Mouse (Mus musculus) liver, postnatal 0 days (tissue): ENCODE measurements at regions not wholly inside any gene's neighbourhood (a gene's known extent, or its start where the extent isn't known, plus 50 kb on each side); places are given as distances from the start of the nearest gene placed in this dataset.

ENCODE experiments used
- CTCF ChIP-seq: sonication (generic); IDR thresholded peaks from 2 replicates; pipeline ENCODE4 v1.5.1; 2016; ENCODE audit warnings: antibody characterized with exemption, low read depth
- EP300 ChIP-seq: IDR thresholded peaks from 2 replicates; pipeline ENCODE4 v1.6.1; 2016; ENCODE audit warnings: antibody characterized with exemption, low read depth, mild to moderate bottlenecking

DNA sequence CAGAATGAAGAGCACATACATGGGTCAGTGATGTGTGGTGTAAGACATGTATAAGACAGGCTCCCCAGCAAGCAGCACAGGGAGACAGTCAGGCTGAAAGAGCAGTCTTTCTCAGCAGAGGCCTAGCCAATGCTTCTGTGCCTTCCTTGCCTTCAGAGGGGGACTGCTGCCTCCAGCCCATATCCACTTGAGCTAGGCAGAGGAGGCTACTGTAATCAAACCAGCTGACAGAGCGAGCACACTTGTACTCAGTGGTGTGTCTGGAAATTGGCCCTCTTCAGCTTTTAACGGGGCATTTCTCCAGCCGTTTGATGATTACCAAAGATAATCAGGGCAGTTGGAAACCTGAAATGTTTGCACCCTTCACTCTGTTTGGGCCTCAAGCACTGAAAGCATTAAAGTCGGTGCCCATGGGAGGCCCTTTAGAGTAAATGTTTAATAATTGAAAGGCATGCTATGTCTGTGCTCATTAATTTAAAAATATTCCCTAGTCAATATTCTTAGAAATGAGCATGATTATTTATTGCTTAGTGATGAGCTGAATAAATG is 326.0 kb upstream of the Gm6657 start:
- TF ChIP-seq CTCF (no peak), EP300 (no peak)
